Mouse (Mus musculus) cerebellum, adult 2 months (tissue): ENCODE results near the gene Ppfibp1. TPM values are rescaled to one million over a fixed set of nuclear protein-coding genes. Genes with fewer than 3 reads are reported as not detected.

ENCODE experiments used
- DNase-seq, 2 experiments: peaks; one replicate each; pipeline ENCODE4 v3.0.0; 2021
- H3K27ac ChIP-seq: fragments of 200-500 bp; 2 replicates; pipeline ENCODE4 v1.5.1; 2012; ENCODE audit warnings: low read length, control low read depth, inconsistent platforms; ENCODE audit not compliant: insufficient read depth
- H3K27me3 ChIP-seq: fragments of 200-500 bp; 2 replicates; pipeline ENCODE4 v1.6.1; 2012; ENCODE audit warnings: inconsistent platforms, mild to moderate bottlenecking, low read length, moderate library complexity; ENCODE audit not compliant: control insufficient read depth, insufficient read depth
- H3K4me1 ChIP-seq: fragments of 200-500 bp; 2 replicates; pipeline ENCODE4 v1.6.1; 2011; ENCODE audit warnings: low read length; ENCODE audit not compliant: control insufficient read depth, insufficient read depth
- H3K4me3 ChIP-seq: fragments of 200-500 bp; replicated peaks from 2 replicates; pipeline ENCODE3; 2011; ENCODE audit warnings: mild to moderate bottlenecking, low read depth, low read length, control low read depth; ENCODE audit not compliant: insufficient read depth
- CTCF ChIP-seq: fragments of 200-500 bp; IDR thresholded peaks from 2 replicates; pipeline ENCODE4 v1.5.1; 2011; ENCODE audit warnings: low read depth, mild to moderate bottlenecking, control low read depth, low read length, moderate library complexity, borderline replicate concordance; ENCODE audit not compliant: insufficient read depth
- POLR2A ChIP-seq: fragments of 200-500 bp; IDR thresholded peaks from 2 replicates; pipeline ENCODE4 v1.6.1; 2011; ENCODE audit warnings: low read length, control low read depth, borderline replicate concordance; ENCODE audit not compliant: insufficient read depth
- WGBS: fragments of 180-500 bp; shearing (Covaris S2); methylation state at CpG from one replicate; pipeline ENCODE4 v1.1.7; 2018; 5-methylcytosine and 5-hydroxymethylcytosine counted together
- polyA plus RNA-seq: library from polyadenylated mRNA; depleted of rRNA; stranded (reverse); fragments of >200 nt; gene quantifications from 2 replicates; pipeline ENCODE4 v1.2.3, GENCODE M21; 2012

The Ppfibp1 gene
- polyA plus RNA-seq, 1 experiment, result 9.4 TPM

- no peaks in the 10 kb centered on the region for H3K27me3 ChIP-seq
- WGBS, result 85% methylated on average over 4 of the region's 4 CpGs
- no peak for DNase-seq
- no peak overlapping the region for H3K4me3 ChIP-seq
- no peaks in the 10 kb centered on the region for H3K4me1 ChIP-seq
- TF ChIP-seq CTCF (no peak), POLR2A (no peak)
- H3K27ac ChIP-seq, result no peak overlapping the region
Measured at GRCm38 (mm10) chr6:146947186-146947585, 58.9 kb downstream of the Ppfibp1 start.

GRCm38 (mm10) chr6:146949682-146950453 lies 61.6 kb downstream of the Ppfibp1 start:
- Histone ChIP-seq H3K27ac (no peak overlapping the region), H3K4me3 (no peak overlapping the region), H3K27me3 (no peaks in the 10 kb centered on the region), H3K4me1 (no peaks in the 10 kb centered on the region)
- no peak for DNase-seq
- no peak for TF ChIP-seq CTCF
- 52% methylated on average over 10 of the region's 10 CpGs for WGBS

GRCm38 (mm10) chr6:146950454-146950832 lies 62.2 kb downstream of the Ppfibp1 start:
- 50% methylated on average over 1 of the region's 1 CpGs for WGBS
- Histone ChIP-seq H3K4me3 (no peak overlapping the region), H3K27me3 (no peaks in the 10 kb centered on the region), H3K27ac (no peak overlapping the region), H3K4me1 (no peaks in the 10 kb centered on the region)
- no peak for DNase-seq
- TF ChIP-seq POLR2A (no peak), CTCF (no peak)

GRCm38 (mm10) chr6:146954258-146954657 lies 66.0 kb downstream of the Ppfibp1 start, which contains the start of gene 1700034J05Rik:
Gene 1700034J05Rik, minus strand, starts transcription at chr6:146954422.
- no peak for DNase-seq
- no peak for TF ChIP-seq CTCF
- TF ChIP-seq POLR2A, result no peak
- Histone ChIP-seq H3K27ac (no peak within 1 kb of the TSS), H3K4me1 (no peaks in the 10 kb centered on the region), H3K4me3 (no peak within 1 kb of the TSS), H3K27me3 (no peaks in the 10 kb centered on the region)
- 85% methylated on average over 1 of the region's 1 CpGs for WGBS

- TF ChIP-seq POLR2A, result no peak
- TF ChIP-seq CTCF, result no peak
- 64% methylated on average over 1 of the region's 1 CpGs for WGBS
- no peaks in the 10 kb centered on the region for H3K27me3 ChIP-seq
- no peak overlapping the region for H3K27ac ChIP-seq
- H3K4me3 ChIP-seq, result no peak overlapping the region
- no peak for DNase-seq
- no peaks in the 10 kb centered on the region for H3K4me1 ChIP-seq
Measured at GRCm38 (mm10) chr6:146955475-146955874, 67.2 kb downstream of the Ppfibp1 start.

- Histone ChIP-seq H3K4me1 (no peaks in the 10 kb centered on the region), H3K4me3 (no peak overlapping the region), H3K27me3 (no peaks in the 10 kb centered on the region), H3K27ac (no peak overlapping the region)
- 21% methylated on average over 12 of the region's 12 CpGs for WGBS
- DNase-seq, result peak in 1 of 2 experiments; percentile 12
- no peak for TF ChIP-seq POLR2A
- TF ChIP-seq CTCF, result no peak
Measured at GRCm38 (mm10) chr6:146955896-146956295, 67.6 kb downstream of the Ppfibp1 start.

GRCm38 (mm10) chr6:146956961-146957360 lies 68.7 kb downstream of the Ppfibp1 start:
- Histone ChIP-seq H3K27me3 (no peaks in the 10 kb centered on the region), H3K4me1 (no peaks in the 10 kb centered on the region), H3K4me3 (no peak overlapping the region), H3K27ac (no peak overlapping the region)
- no peak for DNase-seq
- 85% methylated on average over 1 of the region's 1 CpGs for WGBS
- no peak for TF ChIP-seq POLR2A
- TF ChIP-seq CTCF, result no peak

GRCm38 (mm10) chr6:146958694-146959093 lies 70.4 kb downstream of the Ppfibp1 start:
- WGBS, result 73% methylated on average over 1 of the region's 1 CpGs
- TF ChIP-seq CTCF, result no peak
- TF ChIP-seq POLR2A, result no peak
- Histone ChIP-seq H3K4me3 (no peak overlapping the region), H3K4me1 (no peaks in the 10 kb centered on the region), H3K27ac (no peak overlapping the region), H3K27me3 (no peaks in the 10 kb centered on the region)
- DNase-seq, result no peak
